Mouse (Mus musculus) limb, embryonic 11.5 days (tissue): Measurements from ENCODE around the gene Stard8. TPM values are rescaled to one million over a fixed set of nuclear protein-coding genes. Genes with fewer than 3 reads are reported as not detected.
"Not testable (repeated sequence)": the region's sequence is repeated elsewhere in the genome, so short reads cannot be mapped to it uniquely, and the experiment has no call there.

Experiments
- ATAC-seq: fragments of 200-750 bp; cut with Nextera tagmentation; 2 replicates; pipeline ENCODE4 v1.8.0; 2017; ENCODE audit warnings: low read depth; ENCODE audit not compliant: insufficient number of reproducible peaks, low FRiP score, low TSS enrichment
- DNase-seq: peaks from one replicate; pipeline ENCODE4 v3.0.0-alpha.2; 2015; ENCODE audit warnings: low spot score
- H3K27ac ChIP-seq: fragments of 300-500 bp; sonication (generic); replicated peaks from 2 replicates; pipeline ENCODE4 v1.5.1; 2014; ENCODE audit warnings: low read depth, mild to moderate bottlenecking, low read length
- H3K27me3 ChIP-seq: fragments of 300-500 bp; sonication (generic); 2 replicates; pipeline ENCODE4 v1.6.1; 2014; ENCODE audit warnings: mild to moderate bottlenecking, low read length, mixed read lengths; ENCODE audit not compliant: control insufficient read depth, insufficient read depth
- H3K36me3 ChIP-seq: fragments of 300-500 bp; sonication (generic); 2 replicates; pipeline ENCODE4 v1.6.1; 2014; ENCODE audit warnings: mild to moderate bottlenecking, low read length, moderate library complexity, mixed read lengths; ENCODE audit not compliant: control insufficient read depth, insufficient read depth
- H3K4me1 ChIP-seq: fragments of 300-500 bp; sonication (generic); 2 replicates; pipeline ENCODE4 v1.6.1; 2014; ENCODE audit warnings: low read length, mixed read lengths; ENCODE audit not compliant: control insufficient read depth, insufficient read depth
- H3K4me2 ChIP-seq: fragments of 300-500 bp; sonication (generic); 2 replicates; pipeline ENCODE4 v1.6.1; 2014; ENCODE audit warnings: low read depth, mild to moderate bottlenecking, moderate library complexity; ENCODE audit not compliant: severe bottlenecking
- H3K4me3 ChIP-seq: fragments of 300-500 bp; sonication (generic); 2 replicates; pipeline ENCODE4 v1.5.1; 2014; ENCODE audit warnings: low read depth, low read length
- H3K9ac ChIP-seq: fragments of 300-500 bp; sonication (generic); 2 replicates; pipeline ENCODE4 v1.6.1; 2014; ENCODE audit warnings: mild to moderate bottlenecking, low read length
- H3K9me3 ChIP-seq: fragments of 300-500 bp; sonication (generic); 2 replicates; pipeline ENCODE4 v1.6.1; 2016; ENCODE audit warnings: low read length; ENCODE audit not compliant: control insufficient read depth
- WGBS: fragments of 180-500 bp; shearing (Covaris S2); extraction: QIAGEN DNeasy Blood & Tissue Kit; methylation state at CpG from one replicate; pipeline ENCODE4 v1.1.7; 2014; 5-methylcytosine and 5-hydroxymethylcytosine counted together
- polyA plus RNA-seq: library from polyadenylated mRNA; unstranded; fragments of >200 nt; fragmentation: Nextera tagmentation; extraction: Ambion mirVana; gene quantifications from 2 replicates; pipeline ENCODE4 v1.2.1, GENCODE M21; 2014

The Stard8 gene
- polyA plus RNA-seq, 1 experiment from 2014 or later: 4.3 TPM

DNA sequence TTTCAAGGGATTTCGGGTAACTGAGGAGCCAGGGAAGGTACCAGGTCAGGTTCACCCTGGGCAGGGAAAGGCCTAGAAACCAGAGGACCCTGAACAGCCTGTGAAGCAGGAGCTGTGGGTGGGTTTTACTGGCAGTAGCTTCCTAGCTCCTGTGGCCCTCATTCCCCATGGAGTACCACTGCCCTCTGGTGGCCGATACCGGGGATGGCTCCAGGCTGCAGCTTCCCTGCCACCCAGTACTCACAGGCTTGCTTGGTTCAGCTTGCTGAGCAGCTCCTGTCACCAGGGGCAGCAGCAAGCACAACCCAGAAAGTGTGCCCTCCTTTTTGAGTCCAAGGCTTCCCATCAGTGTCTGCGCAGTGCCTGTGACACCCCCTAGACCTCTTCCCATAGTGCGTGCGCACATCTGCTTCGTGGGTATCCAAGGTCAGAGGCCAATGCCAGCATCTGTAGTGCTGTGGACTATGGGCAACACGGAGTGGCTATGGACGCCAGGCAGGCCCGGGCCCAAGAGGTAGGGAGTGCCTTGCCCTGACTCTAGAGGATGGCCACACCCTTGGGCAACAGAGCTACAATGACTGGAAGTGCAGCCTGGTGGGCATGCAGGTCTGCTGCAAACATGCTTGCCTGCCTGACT, 108.2 kb downstream of the Stard8 start:
- not testable (repeated sequence) for H3K27me3 ChIP-seq, H3K4me3 ChIP-seq, H3K9me3 ChIP-seq, DNase-seq, H3K27ac ChIP-seq, H3K4me1 ChIP-seq, H3K9ac ChIP-seq, H3K36me3 ChIP-seq, H3K4me2 ChIP-seq
- WGBS: 78% methylated on average over 6 of the region's 10 CpGs
- 0 out of 2 replicates have a peak, but pooled peaks have one; percentile 68 for ATAC-seq

- Histone ChIP-seq H3K27ac (no peak overlapping the region), H3K4me3 (no peak overlapping the region), H3K36me3 (no peaks in the 10 kb centered on the region), H3K9me3 (no peaks in the 10 kb centered on the region), H3K27me3 (no peaks in the 10 kb centered on the region), H3K4me1 (no peaks in the 10 kb centered on the region), H3K4me2 (no peak overlapping the region), H3K9ac (no peak overlapping the region)
- no peak for ATAC-seq
- no peak for DNase-seq
- 89% methylated on average over 5 of the region's 5 CpGs for WGBS
Measured at GRCm38 (mm10) chrX:99119510-99119909, 116.5 kb downstream of the Stard8 start.

Other genes starting within 250 kb of the Stard8 start
- gene Ophn1, start 112.2 kb upstream of the Stard8 start, polyA plus RNA-seq: 9.8 and 12.6 TPM in 2 replicates
- 15.8 and 16.6 TPM in 2 replicates for gene Yipf6, start 66.9 kb upstream of the Stard8 start, polyA plus RNA-seq
- gene Efnb1, start 132.9 kb downstream of the Stard8 start, polyA plus RNA-seq: 39.3 and 45.7 TPM in 2 replicates